Mouse (Mus musculus): ENCODE data around the gene Pdlim7. TPM values are rescaled to one million over a fixed set of nuclear protein-coding genes. Genes with fewer than 3 reads are reported as not detected.

Gene Pdlim7
- polyA plus RNA-seq (2014; fragmentation: Nextera tagmentation; extraction: Ambion mirVana): 124 and 136 TPM in 2 replicates

DNA sequence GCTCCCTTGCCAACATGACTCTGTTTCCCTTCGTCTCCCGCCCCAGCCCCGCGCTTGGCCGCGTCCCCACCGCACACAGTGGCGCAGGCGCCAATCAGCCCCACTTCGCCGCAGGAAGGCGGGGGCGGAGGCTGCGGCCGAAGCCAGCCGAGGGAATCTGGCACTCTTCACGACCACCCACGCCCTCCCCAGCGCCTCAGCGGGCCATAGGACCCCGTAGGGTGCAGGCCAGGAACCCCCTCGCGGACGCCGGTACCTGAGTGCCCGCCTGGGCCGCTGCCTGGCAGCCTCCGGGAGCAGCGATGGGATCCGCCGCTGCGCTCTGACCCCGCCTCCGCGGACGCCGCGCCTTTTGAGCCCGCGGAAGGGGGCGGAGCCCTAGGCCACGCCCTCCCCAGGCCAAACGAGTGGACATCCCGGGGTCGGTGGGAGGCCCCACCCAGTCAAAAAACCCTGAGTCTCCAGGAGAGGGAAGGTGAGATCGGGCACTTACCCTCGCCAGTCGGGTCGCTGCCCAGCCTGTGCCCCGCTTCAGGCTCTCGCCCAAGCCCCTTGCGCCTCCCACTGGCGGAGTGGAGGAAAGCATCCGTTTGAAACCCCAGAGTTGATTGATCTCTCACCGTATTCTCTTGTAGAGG, at the start of gene Pdlim7:
Pdlim7 (minus strand) TSS at position 566 of the 638 bp plus-strand sequence.
- H3K9ac ChIP-seq (replicated peaks; ENCODE audit: low read length): peak within 1 kb of the TSS; percentile 87
- DNase-seq (ENCODE audit: low spot score): peak; percentile 92
- peaks cover 17% of the 10 kb centered on the region for H3K4me1 ChIP-seq (ENCODE audit: control insufficient read depth, insufficient read depth, low read length)
- no peaks in the 10 kb centered on the region for H3K9me3 ChIP-seq (replicated peaks; ENCODE audit: control insufficient read depth, low read length)
- no peaks in the 10 kb centered on the region for H3K27me3 ChIP-seq (ENCODE audit: control insufficient read depth, insufficient read depth, low read length)
- H3K27ac ChIP-seq (replicated peaks; ENCODE audit: low read depth, low read length): peak within 1 kb of the TSS; percentile 82
- H3K36me3 ChIP-seq (replicated peaks; ENCODE audit: control insufficient read depth, insufficient read depth, low read depth, low read length): no peaks in the 10 kb centered on the region; the same call in 1 of the 2 replicates
- H3K4me2 ChIP-seq (ENCODE audit: low read depth, low read length): peak within 1 kb of the TSS; percentile 75
- H3K4me3 ChIP-seq (ENCODE audit: low read depth, low read length): peak within 1 kb of the TSS; percentile 89
- peak; percentile 48 for ATAC-seq (replicated peaks; ENCODE audit: insufficient number of reproducible peaks, low FRiP score, low TSS enrichment, low read depth)
- WGBS: under 1% methylated on average over 55 of the region's 55 CpGs

DNA sequence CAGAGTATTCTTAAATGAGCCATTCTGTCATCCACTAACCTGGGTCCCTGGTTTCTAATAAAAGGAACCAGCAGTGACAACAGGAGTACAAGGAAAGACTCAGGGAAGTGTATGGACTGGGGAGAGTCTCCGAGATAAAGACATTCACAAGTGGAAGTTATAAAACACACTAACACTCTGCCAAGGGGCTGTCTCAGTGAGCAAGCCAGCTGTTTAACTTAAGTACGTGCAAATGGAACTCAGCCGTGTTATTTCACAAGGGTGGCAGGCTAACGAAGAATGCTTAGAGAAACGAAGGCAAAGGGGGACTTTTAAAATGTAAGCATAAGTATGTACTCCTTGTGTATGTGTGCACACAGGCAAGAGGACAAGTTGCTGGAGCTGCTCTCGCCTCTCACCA, 44.0 kb upstream of the Pdlim7 start:
- ATAC-seq (replicated peaks; ENCODE audit: insufficient number of reproducible peaks, low FRiP score, low TSS enrichment, low read depth): no peak
- H3K27me3 ChIP-seq (ENCODE audit: control insufficient read depth, insufficient read depth, low read length): no peaks in the 10 kb centered on the region
- no peak overlapping the region for H3K9ac ChIP-seq (replicated peaks; ENCODE audit: low read length)
- H3K36me3 ChIP-seq (replicated peaks; ENCODE audit: control insufficient read depth, insufficient read depth, low read depth, low read length): peaks cover 4% of the 10 kb centered on the region; the same call in 1 of the 2 replicates
- no peak overlapping the region for H3K4me2 ChIP-seq (ENCODE audit: low read depth, low read length)
- H3K9me3 ChIP-seq (replicated peaks; ENCODE audit: control insufficient read depth, low read length): no peaks in the 10 kb centered on the region
- H3K4me1 ChIP-seq (ENCODE audit: control insufficient read depth, insufficient read depth, low read length): no peaks in the 10 kb centered on the region
- 91% methylated on average over 6 of the region's 6 CpGs for WGBS
- DNase-seq (ENCODE audit: low spot score): no peak
- no peak overlapping the region for H3K27ac ChIP-seq (replicated peaks; ENCODE audit: low read depth, low read length)
- no peak overlapping the region for H3K4me3 ChIP-seq (ENCODE audit: low read depth, low read length)

DNA sequence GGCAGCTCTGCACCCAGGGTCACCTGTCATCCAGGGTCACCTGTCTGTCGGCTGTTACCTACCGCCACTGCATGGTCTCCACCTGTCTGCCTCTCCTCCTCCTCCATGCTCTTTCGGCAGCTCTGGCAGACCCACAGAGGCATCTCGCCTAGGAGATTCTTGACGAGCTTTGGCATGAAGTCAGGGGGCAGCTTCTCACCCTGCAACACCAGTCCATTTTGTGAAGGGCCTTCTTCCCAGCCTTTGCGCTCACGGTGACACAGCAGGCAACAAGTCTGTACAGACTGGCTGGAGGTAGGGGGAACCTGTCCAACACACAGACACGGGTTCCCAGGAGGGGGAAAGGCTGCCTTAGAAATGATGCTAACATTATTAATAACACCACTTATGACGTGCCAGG, 42.4 kb upstream of the Pdlim7 start:
- H3K36me3 ChIP-seq (replicated peaks; ENCODE audit: control insufficient read depth, insufficient read depth, low read depth, low read length): peaks cover 4% of the 10 kb centered on the region; the same call in 1 of the 2 replicates
- no peak for DNase-seq (ENCODE audit: low spot score)
- ATAC-seq (replicated peaks; ENCODE audit: insufficient number of reproducible peaks, low FRiP score, low TSS enrichment, low read depth): no peak

DNA sequence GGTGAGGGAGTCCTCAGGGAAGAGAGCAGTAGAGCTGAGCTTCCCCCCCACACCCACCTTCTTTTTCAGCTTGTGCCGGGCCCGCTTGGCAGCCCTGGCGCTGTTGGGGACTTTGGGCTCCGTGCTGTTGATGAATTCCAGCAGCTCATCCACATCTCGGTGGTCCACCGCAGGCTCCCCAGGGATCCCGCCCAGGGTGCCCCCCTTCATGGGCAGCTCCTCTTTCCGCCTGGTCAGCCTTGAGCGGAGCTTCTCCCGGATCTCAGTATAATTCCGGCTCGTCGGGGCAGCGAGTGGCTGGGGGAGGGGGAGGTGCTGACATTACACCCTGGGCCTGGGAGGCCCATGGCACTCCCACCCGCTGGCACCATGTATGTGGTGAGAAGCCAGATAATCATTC, 35.6 kb upstream of the Pdlim7 start:
- ATAC-seq (replicated peaks; ENCODE audit: insufficient number of reproducible peaks, low FRiP score, low TSS enrichment, low read depth): no peak
- H3K36me3 ChIP-seq (replicated peaks; ENCODE audit: control insufficient read depth, insufficient read depth, low read depth, low read length): peaks cover 21% of the 10 kb centered on the region
- 90% methylated on average over 15 of the region's 15 CpGs for WGBS
- H3K9ac ChIP-seq (replicated peaks; ENCODE audit: low read length): no peak overlapping the region
- no peaks in the 10 kb centered on the region for H3K9me3 ChIP-seq (replicated peaks; ENCODE audit: control insufficient read depth, low read length)
- H3K27ac ChIP-seq (replicated peaks; ENCODE audit: low read depth, low read length): no peak overlapping the region
- no peak for DNase-seq (ENCODE audit: low spot score)
- no peak overlapping the region for H3K4me3 ChIP-seq (ENCODE audit: low read depth, low read length)
- no peak overlapping the region for H3K4me2 ChIP-seq (ENCODE audit: low read depth, low read length)
- no peaks in the 10 kb centered on the region for H3K27me3 ChIP-seq (ENCODE audit: control insufficient read depth, insufficient read depth, low read length)
- no peaks in the 10 kb centered on the region for H3K4me1 ChIP-seq (ENCODE audit: control insufficient read depth, insufficient read depth, low read length)

More for the DNA sequence above, 42.4 kb upstream of the Pdlim7 start:
- Histone ChIP-seq H3K27ac (replicated peaks; ENCODE audit: low read depth, low read length) (no peak overlapping the region), H3K4me3 (ENCODE audit: low read depth, low read length) (no peak overlapping the region), H3K4me2 (ENCODE audit: low read depth, low read length) (no peak overlapping the region), H3K9ac (replicated peaks; ENCODE audit: low read length) (no peak overlapping the region), H3K27me3 (ENCODE audit: control insufficient read depth, insufficient read depth, low read length) (no peaks in the 10 kb centered on the region), H3K9me3 (replicated peaks; ENCODE audit: control insufficient read depth, low read length) (no peaks in the 10 kb centered on the region), H3K4me1 (ENCODE audit: control insufficient read depth, insufficient read depth, low read length) (no peaks in the 10 kb centered on the region)
- WGBS: 86% methylated on average over 9 of the region's 9 CpGs

DNA sequence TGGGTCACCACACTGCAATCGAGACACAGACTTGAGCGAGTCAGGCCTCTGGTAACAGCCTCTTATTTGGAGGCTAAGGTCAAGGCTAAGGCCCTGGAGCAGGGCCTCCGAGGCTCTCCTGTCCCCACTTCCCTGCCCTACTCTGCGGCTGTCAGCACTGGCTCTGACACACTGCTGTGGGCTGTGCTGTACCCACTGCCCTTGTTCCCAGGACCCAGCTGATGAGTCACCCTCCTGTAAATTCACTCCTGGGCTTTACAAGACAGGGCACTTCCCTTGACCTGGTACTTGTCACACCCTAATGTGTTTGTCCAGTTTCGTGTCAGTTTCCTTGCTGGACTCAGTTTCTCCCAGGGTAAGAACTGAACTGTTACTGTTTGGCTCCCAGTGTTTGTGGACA, 35.0 kb upstream of the Pdlim7 start:
- Histone ChIP-seq H3K9me3 (replicated peaks; ENCODE audit: control insufficient read depth, low read length) (no peaks in the 10 kb centered on the region), H3K4me3 (ENCODE audit: low read depth, low read length) (no peak overlapping the region), H3K4me1 (ENCODE audit: control insufficient read depth, insufficient read depth, low read length) (no peaks in the 10 kb centered on the region), H3K4me2 (ENCODE audit: low read depth, low read length) (no peak overlapping the region), H3K27me3 (ENCODE audit: control insufficient read depth, insufficient read depth, low read length) (no peaks in the 10 kb centered on the region), H3K36me3 (replicated peaks; ENCODE audit: control insufficient read depth, insufficient read depth, low read depth, low read length) (peaks cover 21% of the 10 kb centered on the region), H3K27ac (replicated peaks; ENCODE audit: low read depth, low read length) (no peak overlapping the region), H3K9ac (replicated peaks; ENCODE audit: low read length) (no peak overlapping the region)
- ATAC-seq (replicated peaks; ENCODE audit: insufficient number of reproducible peaks, low FRiP score, low TSS enrichment, low read depth): no peak
- WGBS: 89% methylated on average over 5 of the region's 5 CpGs
- DNase-seq (ENCODE audit: low spot score): no peak

DNA sequence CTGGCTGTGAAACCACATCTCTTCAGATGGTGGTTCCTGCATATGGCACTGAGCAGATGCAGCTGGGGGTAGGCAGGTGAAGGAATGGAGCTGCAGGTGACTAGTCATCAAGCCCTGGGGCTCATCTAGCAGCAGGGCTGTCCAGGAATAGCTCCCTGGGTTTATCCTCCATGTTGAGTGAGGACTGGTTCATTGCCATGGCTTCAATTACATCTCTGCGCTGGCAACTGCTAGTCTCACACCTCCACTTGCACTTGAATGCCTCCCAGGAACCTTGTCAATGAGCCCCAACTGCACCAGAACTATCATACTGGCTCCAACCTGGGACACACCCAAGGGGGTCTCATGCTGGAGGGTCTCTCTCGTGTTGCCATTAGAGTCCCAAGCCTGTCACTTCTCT, 34.4 kb upstream of the Pdlim7 start:
- Histone ChIP-seq H3K9ac (replicated peaks; ENCODE audit: low read length) (no peak overlapping the region), H3K27me3 (ENCODE audit: control insufficient read depth, insufficient read depth, low read length) (no peaks in the 10 kb centered on the region), H3K4me1 (ENCODE audit: control insufficient read depth, insufficient read depth, low read length) (no peaks in the 10 kb centered on the region), H3K9me3 (replicated peaks; ENCODE audit: control insufficient read depth, low read length) (no peaks in the 10 kb centered on the region), H3K4me2 (ENCODE audit: low read depth, low read length) (no peak overlapping the region), H3K27ac (replicated peaks; ENCODE audit: low read depth, low read length) (no peak overlapping the region), H3K4me3 (ENCODE audit: low read depth, low read length) (no peak overlapping the region), H3K36me3 (replicated peaks; ENCODE audit: control insufficient read depth, insufficient read depth, low read depth, low read length) (peaks cover 19% of the 10 kb centered on the region)
- WGBS: 92% methylated on average over 2 of the region's 2 CpGs
- ATAC-seq (replicated peaks; ENCODE audit: insufficient number of reproducible peaks, low FRiP score, low TSS enrichment, low read depth) (no peak), DNase-seq (ENCODE audit: low spot score) (no peak)

DNA sequence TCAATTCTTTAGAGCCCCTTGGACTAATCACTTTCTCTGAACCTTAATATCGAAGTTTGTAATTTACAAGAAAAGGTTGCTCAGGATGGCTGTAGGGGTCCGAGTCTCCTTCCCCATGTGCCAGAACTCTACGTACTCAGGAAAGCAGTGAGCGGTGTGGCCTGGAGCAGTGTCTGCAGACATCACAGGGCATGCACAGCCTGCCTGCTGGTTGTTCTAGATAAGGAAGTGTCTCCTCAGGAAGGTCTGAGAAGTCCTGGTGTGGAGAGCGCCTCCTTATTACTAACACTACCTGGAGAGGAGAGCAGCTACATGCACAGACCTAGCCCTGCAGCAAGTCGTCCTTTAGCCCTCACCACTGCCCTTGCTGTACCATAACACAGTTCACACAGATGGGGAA, 31.3 kb upstream of the Pdlim7 start:
- no peak overlapping the region for H3K4me2 ChIP-seq (ENCODE audit: low read depth, low read length)
- DNase-seq (ENCODE audit: low spot score) (no peak), ATAC-seq (replicated peaks; ENCODE audit: insufficient number of reproducible peaks, low FRiP score, low TSS enrichment, low read depth) (no peak)
- 86% methylated on average over 6 of the region's 6 CpGs for WGBS
- H3K4me3 ChIP-seq (ENCODE audit: low read depth, low read length): no peak overlapping the region
- H3K27me3 ChIP-seq (ENCODE audit: control insufficient read depth, insufficient read depth, low read length): no peaks in the 10 kb centered on the region
- no peaks in the 10 kb centered on the region for H3K9me3 ChIP-seq (replicated peaks; ENCODE audit: control insufficient read depth, low read length)
- no peak overlapping the region for H3K27ac ChIP-seq (replicated peaks; ENCODE audit: low read depth, low read length)
- H3K9ac ChIP-seq (replicated peaks; ENCODE audit: low read length): no peak overlapping the region
- no peaks in the 10 kb centered on the region for H3K4me1 ChIP-seq (ENCODE audit: control insufficient read depth, insufficient read depth, low read length)
- peaks cover 18% of the 10 kb centered on the region for H3K36me3 ChIP-seq (replicated peaks; ENCODE audit: control insufficient read depth, insufficient read depth, low read depth, low read length)

DNA sequence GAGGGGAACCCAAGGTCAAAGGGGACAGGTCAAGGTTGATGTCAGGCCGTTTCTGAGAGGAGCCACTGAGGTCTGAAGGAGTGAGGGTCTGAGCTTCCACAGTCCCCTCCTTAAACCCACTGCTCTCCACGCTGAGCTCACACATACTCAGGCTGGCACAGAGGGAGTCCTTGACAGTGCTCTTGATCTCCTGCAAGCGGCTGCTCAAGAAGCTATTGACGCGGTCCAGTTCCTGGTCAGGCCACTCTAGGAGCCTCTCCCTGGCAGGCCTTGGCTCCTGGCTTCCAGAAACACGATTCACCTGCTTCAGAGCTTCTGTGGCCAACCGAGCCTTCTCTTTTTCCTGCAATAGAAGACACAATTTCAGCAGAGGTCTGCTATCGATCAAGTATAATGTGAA, 30.0 kb upstream of the Pdlim7 start:
- H3K27ac ChIP-seq (replicated peaks; ENCODE audit: low read depth, low read length): no peak overlapping the region
- no peak overlapping the region for H3K4me2 ChIP-seq (ENCODE audit: low read depth, low read length)
- no peaks in the 10 kb centered on the region for H3K27me3 ChIP-seq (ENCODE audit: control insufficient read depth, insufficient read depth, low read length)
- H3K9ac ChIP-seq (replicated peaks; ENCODE audit: low read length): no peak overlapping the region
- H3K9me3 ChIP-seq (replicated peaks; ENCODE audit: control insufficient read depth, low read length): no peaks in the 10 kb centered on the region
- H3K4me1 ChIP-seq (ENCODE audit: control insufficient read depth, insufficient read depth, low read length): no peaks in the 10 kb centered on the region
- ATAC-seq (replicated peaks; ENCODE audit: insufficient number of reproducible peaks, low FRiP score, low TSS enrichment, low read depth) (no peak), DNase-seq (ENCODE audit: low spot score) (no peak)
- peaks cover 19% of the 10 kb centered on the region for H3K36me3 ChIP-seq (replicated peaks; ENCODE audit: control insufficient read depth, insufficient read depth, low read depth, low read length)
- no peak overlapping the region for H3K4me3 ChIP-seq (ENCODE audit: low read depth, low read length)
- WGBS: 91% methylated on average over 8 of the region's 8 CpGs

All from embryonic facial prominence, embryonic 11.5 days (tissue).